Mouse (Mus musculus): ENCODE results near the gene Rasgrf2. TPM values are rescaled to one million over a fixed set of nuclear protein-coding genes. Genes with fewer than 3 reads are reported as not detected.

Gene Rasgrf2
- polyA plus RNA-seq, 1 experiment from 2014 or later, result 0.15 TPM

GRCm38 (mm10) chr13:91932122-91932521, 199.3 kb downstream of the Rasgrf2 start:
- H3K27ac ChIP-seq, result no peak overlapping the region
- H3K9ac ChIP-seq, result no peak overlapping the region
- H3K27me3 ChIP-seq, result no peaks in the 10 kb centered on the region
- no peak overlapping the region for H3K4me3 ChIP-seq
- no peak for ATAC-seq (ENCODE audit: insufficient number of reproducible peaks, insufficient read depth, low FRiP score, low TSS enrichment, low read depth)
- 93% methylated on average over 1 of the region's 1 CpGs for WGBS
- H3K4me2 ChIP-seq, result no peak overlapping the region
- no peaks in the 10 kb centered on the region for H3K9me3 ChIP-seq
- H3K36me3 ChIP-seq, result no peaks in the 10 kb centered on the region
- no peaks in the 10 kb centered on the region for H3K4me1 ChIP-seq

- no peaks in the 10 kb centered on the region for H3K27me3 ChIP-seq
- H3K4me3 ChIP-seq, result no peak overlapping the region
- H3K4me2 ChIP-seq, result no peak overlapping the region
- H3K27ac ChIP-seq, result no peak overlapping the region
- ATAC-seq (ENCODE audit: insufficient number of reproducible peaks, insufficient read depth, low FRiP score, low TSS enrichment, low read depth), result no peak
- H3K9me3 ChIP-seq, result no peaks in the 10 kb centered on the region
- H3K4me1 ChIP-seq, result no peaks in the 10 kb centered on the region
- WGBS, result 78% methylated on average over 7 of the region's 7 CpGs
- H3K9ac ChIP-seq, result no peak overlapping the region
- H3K36me3 ChIP-seq, result no peaks in the 10 kb centered on the region
Measured at GRCm38 (mm10) chr13:91929943-91930726, 201.3 kb downstream of the Rasgrf2 start.

- no peak for ATAC-seq (ENCODE audit: insufficient number of reproducible peaks, insufficient read depth, low FRiP score, low TSS enrichment, low read depth)
Measured at GRCm38 (mm10) chr13:91928605-91929389, 202.7 kb downstream of the Rasgrf2 start.

GRCm38 (mm10) chr13:91921010-91921409, 210.4 kb downstream of the Rasgrf2 start:
- Histone ChIP-seq H3K9me3 (no peaks in the 10 kb centered on the region), H3K4me3 (no peak overlapping the region), H3K36me3 (no peaks in the 10 kb centered on the region), H3K27ac (no peak overlapping the region), H3K9ac (no peak overlapping the region), H3K4me2 (no peak overlapping the region), H3K27me3 (no peaks in the 10 kb centered on the region), H3K4me1 (peaks cover 13% of the 10 kb centered on the region)
- no peak for ATAC-seq (ENCODE audit: insufficient number of reproducible peaks, insufficient read depth, low FRiP score, low TSS enrichment, low read depth)
- WGBS, result 50% methylated on average over 3 of the region's 3 CpGs

More at GRCm38 (mm10) chr13:91928605-91929389, 202.7 kb downstream of the Rasgrf2 start:
- Histone ChIP-seq H3K4me1 (no peaks in the 10 kb centered on the region), H3K4me2 (no peak overlapping the region), H3K9me3 (no peaks in the 10 kb centered on the region), H3K9ac (no peak overlapping the region), H3K36me3 (no peaks in the 10 kb centered on the region), H3K27ac (no peak overlapping the region), H3K4me3 (no peak overlapping the region), H3K27me3 (no peaks in the 10 kb centered on the region)
- 54% methylated on average over 4 of the region's 4 CpGs for WGBS

- H3K4me1 ChIP-seq, result peaks cover 22% of the 10 kb centered on the region
- no peak overlapping the region for H3K9ac ChIP-seq
- H3K4me2 ChIP-seq, result no peak overlapping the region
- 0 out of 2 replicates have a peak overlapping the region, but pooled peaks have one; percentile 17 for H3K27ac ChIP-seq
- H3K4me3 ChIP-seq, result no peak overlapping the region
- no peak for ATAC-seq (ENCODE audit: insufficient number of reproducible peaks, insufficient read depth, low FRiP score, low TSS enrichment, low read depth)
- no peaks in the 10 kb centered on the region for H3K27me3 ChIP-seq
- no peaks in the 10 kb centered on the region for H3K9me3 ChIP-seq
- H3K36me3 ChIP-seq, result no peaks in the 10 kb centered on the region
- 55% methylated on average over 5 of the region's 5 CpGs for WGBS
Measured at GRCm38 (mm10) chr13:91918764-91919163, 212.7 kb downstream of the Rasgrf2 start.

GRCm38 (mm10) chr13:91917835-91918234, 213.6 kb downstream of the Rasgrf2 start:
- Histone ChIP-seq H3K4me2 (no peak overlapping the region), H3K9me3 (no peaks in the 10 kb centered on the region), H3K27ac (no peak overlapping the region), H3K4me3 (no peak overlapping the region), H3K27me3 (no peaks in the 10 kb centered on the region), H3K9ac (no peak overlapping the region), H3K36me3 (no peaks in the 10 kb centered on the region), H3K4me1 (peaks cover 22% of the 10 kb centered on the region)
- ATAC-seq (ENCODE audit: insufficient number of reproducible peaks, insufficient read depth, low FRiP score, low TSS enrichment, low read depth), result no peak
- WGBS, result 84% methylated on average over 2 of the region's 2 CpGs

GRCm38 (mm10) chr13:91916308-91916707, 215.1 kb downstream of the Rasgrf2 start:
- H3K27ac ChIP-seq, result no peak overlapping the region
- no peak for ATAC-seq (ENCODE audit: insufficient number of reproducible peaks, insufficient read depth, low FRiP score, low TSS enrichment, low read depth)
- no peak overlapping the region for H3K9ac ChIP-seq
- H3K4me1 ChIP-seq, result peaks cover 22% of the 10 kb centered on the region
- H3K4me3 ChIP-seq, result no peak overlapping the region
- no peaks in the 10 kb centered on the region for H3K27me3 ChIP-seq
- 69% methylated on average over 5 of the region's 5 CpGs for WGBS
- H3K4me2 ChIP-seq, result peak overlapping the region; percentile 29
- H3K36me3 ChIP-seq, result no peaks in the 10 kb centered on the region
- no peaks in the 10 kb centered on the region for H3K9me3 ChIP-seq

DNA sequence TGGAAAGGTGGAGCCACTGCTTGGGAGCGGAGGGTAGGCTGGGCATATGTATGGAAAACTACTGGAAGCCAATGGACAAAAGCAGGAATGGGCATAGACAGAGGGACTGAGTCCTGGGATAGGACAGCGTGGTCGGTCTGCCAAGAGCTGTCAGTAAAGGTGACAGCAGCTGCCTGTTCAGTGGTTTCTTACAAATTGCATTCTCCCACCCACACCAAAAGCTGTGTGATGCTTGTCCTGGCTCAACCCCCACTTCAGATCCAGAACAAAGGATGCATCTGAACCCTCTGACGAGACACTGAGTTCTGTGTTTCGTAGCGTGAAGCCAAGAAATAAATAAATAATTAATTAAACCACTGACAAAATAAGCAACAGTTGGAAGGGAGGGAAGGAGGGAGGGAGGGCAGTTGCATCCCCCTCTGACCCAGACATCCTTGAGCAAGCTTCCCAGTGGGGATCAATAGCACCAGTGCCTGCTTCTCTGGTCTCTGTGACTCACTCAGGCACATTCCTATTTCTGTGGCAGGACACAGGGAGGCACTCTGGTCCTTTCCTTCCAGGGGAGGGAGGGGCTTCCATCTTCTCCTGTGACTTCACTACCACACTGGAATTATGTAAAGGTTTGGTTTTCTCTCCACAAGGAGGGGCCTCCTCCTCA, 215.7 kb downstream of the Rasgrf2 start:
- Histone ChIP-seq H3K4me3 (no peak overlapping the region), H3K36me3 (no peaks in the 10 kb centered on the region), H3K27me3 (no peaks in the 10 kb centered on the region), H3K9me3 (no peaks in the 10 kb centered on the region), H3K4me2 (peak overlapping the region; percentile 29; the same call in 1 of the 2 replicates), H3K27ac (no peak overlapping the region), H3K4me1 (peaks cover 22% of the 10 kb centered on the region), H3K9ac (no peak overlapping the region)
- whole genome bisulfite sequencing, result 64% methylated on average over 6 of the region's 6 CpGs
- 0 out of 2 replicates have a peak, but pooled peaks have one; percentile 34 for ATAC-seq (ENCODE audit: insufficient number of reproducible peaks, insufficient read depth, low FRiP score, low TSS enrichment, low read depth)

DNA sequence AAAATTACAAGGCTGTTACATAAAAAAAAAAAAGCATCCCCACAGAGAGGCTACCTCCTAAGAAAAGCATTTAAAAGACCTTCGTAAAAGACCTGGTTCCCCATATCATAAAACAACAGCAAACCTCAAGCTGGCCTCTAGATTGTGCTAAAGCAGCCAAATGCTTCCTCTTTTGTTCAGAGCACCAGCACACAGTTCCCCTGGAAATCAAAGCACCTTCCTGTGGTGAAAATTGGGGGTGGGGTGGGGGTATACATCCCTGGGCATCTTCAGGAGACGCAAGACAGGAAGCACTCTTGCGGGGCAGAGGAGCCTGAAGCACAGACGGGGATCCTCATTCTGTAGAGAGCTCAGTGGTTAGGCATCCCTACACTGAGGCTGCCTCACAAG, 216.3 kb downstream of the Rasgrf2 start:
- peaks cover 22% of the 10 kb centered on the region for H3K4me1 ChIP-seq
- no peak overlapping the region for H3K4me2 ChIP-seq
- ATAC-seq (ENCODE audit: insufficient number of reproducible peaks, insufficient read depth, low FRiP score, low TSS enrichment, low read depth), result no peak
- WGBS, result 55% methylated on average over 4 of the region's 4 CpGs
- H3K9ac ChIP-seq, result no peak overlapping the region
- H3K27ac ChIP-seq, result no peak overlapping the region
- H3K9me3 ChIP-seq, result no peaks in the 10 kb centered on the region
- no peaks in the 10 kb centered on the region for H3K36me3 ChIP-seq
- no peaks in the 10 kb centered on the region for H3K27me3 ChIP-seq
- H3K4me3 ChIP-seq, result no peak overlapping the region

GRCm38 (mm10) chr13:91911652-91912051, 219.8 kb downstream of the Rasgrf2 start:
- no peak for ATAC-seq (ENCODE audit: insufficient number of reproducible peaks, insufficient read depth, low FRiP score, low TSS enrichment, low read depth)
- Histone ChIP-seq H3K4me2 (no peak overlapping the region), H3K9me3 (no peaks in the 10 kb centered on the region), H3K9ac (no peak overlapping the region), H3K4me3 (no peak overlapping the region), H3K4me1 (peaks cover 15% of the 10 kb centered on the region), H3K27ac (no peak overlapping the region), H3K36me3 (no peaks in the 10 kb centered on the region), H3K27me3 (no peaks in the 10 kb centered on the region)

DNA sequence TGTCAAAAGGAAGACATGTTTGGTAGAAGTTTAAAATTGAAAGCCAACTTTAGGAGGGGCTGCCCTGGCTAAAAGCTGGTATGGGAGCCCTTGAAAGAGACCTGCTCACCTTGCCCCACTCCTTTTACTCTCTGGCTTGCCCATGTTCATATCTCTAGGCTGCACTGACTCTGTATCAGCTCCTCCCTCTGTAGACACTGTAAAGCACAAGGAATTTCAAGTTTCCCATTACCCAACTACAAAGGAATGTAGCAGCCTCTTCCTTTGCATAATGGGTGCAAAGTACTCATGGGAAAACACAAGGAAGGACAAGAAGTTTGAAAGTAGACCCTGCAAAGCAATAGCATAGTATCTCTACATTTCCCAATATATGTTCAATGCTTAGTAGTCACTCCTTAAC, 220.2 kb downstream of the Rasgrf2 start:
- no peaks in the 10 kb centered on the region for H3K36me3 ChIP-seq
- peaks cover 10% of the 10 kb centered on the region; the same call in 1 of the 2 replicates for H3K4me1 ChIP-seq
- H3K27me3 ChIP-seq, result no peaks in the 10 kb centered on the region
- H3K4me2 ChIP-seq, result no peak overlapping the region
- no peak overlapping the region for H3K9ac ChIP-seq
- H3K27ac ChIP-seq, result no peak overlapping the region
- H3K9me3 ChIP-seq, result no peaks in the 10 kb centered on the region
- no peak overlapping the region for H3K4me3 ChIP-seq
- no peak for ATAC-seq (ENCODE audit: insufficient number of reproducible peaks, insufficient read depth, low FRiP score, low TSS enrichment, low read depth)

Measured in embryonic facial prominence, embryonic 13.5 days (tissue).